Mouse (Mus musculus) kidney, adult 9 months (tissue): ENCODE measurements around the gene Irf2bp1.

Experiments used
- DNase-seq: peaks from one replicate; pipeline ENCODE4 v3.0.0; 2022

The Irf2bp1 gene

DNA sequence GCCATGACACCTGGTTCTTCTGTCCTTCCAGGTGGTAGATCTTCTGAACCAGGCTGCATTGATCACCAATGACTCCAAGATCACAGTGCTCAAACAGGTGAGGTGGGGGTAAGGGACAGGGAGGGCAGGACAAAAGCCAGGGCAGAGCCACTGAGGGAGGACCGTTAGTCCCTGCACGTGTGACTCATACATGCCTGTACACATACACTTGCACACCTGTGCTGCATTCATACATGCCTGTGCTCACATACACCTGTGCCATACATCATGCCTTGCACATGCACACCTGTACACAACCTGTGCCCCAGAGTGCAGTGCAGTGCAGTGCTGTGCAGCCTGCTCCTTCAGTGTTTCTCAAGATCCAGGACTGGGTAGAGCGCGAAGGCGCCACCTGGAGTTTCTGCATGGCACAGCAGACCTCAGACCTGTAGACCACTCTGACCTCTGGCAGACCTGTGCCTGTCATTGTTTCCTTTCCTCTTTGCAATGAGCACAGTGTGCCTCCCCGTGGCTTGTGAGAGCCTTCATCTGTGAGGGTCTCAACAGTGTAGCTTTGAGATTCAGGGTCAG is 25.3 kb downstream of the Irf2bp1 start:
- DNase-seq = peak; percentile 71

GRCm38 (mm10) chr7:19031641-19032040 is 27.8 kb downstream of the Irf2bp1 start:
- DNase-seq = peak; percentile 29

- no peak for DNase-seq
These were observed 40.8 kb downstream of the Irf2bp1 start for GRCm38 (mm10) chr7:19044616-19045015.

- DNase-seq = no peak
These were observed 42.6 kb downstream of the Irf2bp1 start for GRCm38 (mm10) chr7:19046286-19047069.

- no peak for DNase-seq
These were observed 44.2 kb downstream of the Irf2bp1 start for GRCm38 (mm10) chr7:19048006-19048527.

GRCm38 (mm10) chr7:19049252-19049651 is 45.4 kb downstream of the Irf2bp1 start:
- no peak for DNase-seq

DNA sequence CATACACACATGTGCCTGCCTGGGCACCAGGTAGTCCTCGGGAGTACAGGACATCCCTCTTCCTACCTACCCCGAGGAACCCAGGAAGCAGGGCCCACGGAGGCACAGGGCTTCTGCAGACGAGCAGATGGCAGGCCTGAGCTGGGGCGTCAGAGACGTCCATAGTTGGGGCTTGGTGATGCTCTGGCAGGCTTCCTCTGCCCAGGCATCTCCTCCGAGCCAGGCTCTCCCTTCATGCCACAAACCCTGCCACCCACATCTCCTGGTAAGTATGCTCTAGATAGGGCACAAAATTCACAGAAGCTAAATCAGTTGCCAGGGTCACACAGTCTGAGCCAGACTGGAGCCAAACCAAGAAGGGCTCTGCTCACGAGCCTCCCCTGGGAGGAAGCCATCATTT is 46.3 kb downstream of the Irf2bp1 start:
- DNase-seq = no peak

GRCm38 (mm10) chr7:19051161-19051560 is 47.3 kb downstream of the Irf2bp1 start:
- DNase-seq = no peak

GRCm38 (mm10) chr7:19052345-19053135 is 48.7 kb downstream of the Irf2bp1 start:
- no peak for DNase-seq

DNA sequence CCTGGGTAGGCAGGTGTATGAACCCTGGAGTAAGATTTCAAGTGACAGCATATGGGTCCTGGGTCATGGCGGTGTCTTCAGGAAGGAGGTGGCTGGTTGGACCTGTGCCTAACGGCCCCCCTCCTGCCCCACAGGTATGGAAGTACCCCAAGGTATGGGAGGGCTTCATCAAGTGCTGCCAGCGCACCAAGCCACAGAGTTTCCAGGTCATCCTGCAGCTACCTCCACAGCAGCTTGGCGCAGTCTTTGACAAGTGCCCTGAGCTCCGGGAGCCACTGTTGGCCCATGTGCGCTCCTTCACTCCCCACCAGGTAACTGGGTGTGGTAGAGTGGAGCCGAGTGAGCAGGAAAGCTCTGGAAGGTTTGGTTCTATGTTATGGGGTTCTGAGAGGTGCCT is 49.3 kb downstream of the Irf2bp1 start:
- DNase-seq = no peak

DNA sequence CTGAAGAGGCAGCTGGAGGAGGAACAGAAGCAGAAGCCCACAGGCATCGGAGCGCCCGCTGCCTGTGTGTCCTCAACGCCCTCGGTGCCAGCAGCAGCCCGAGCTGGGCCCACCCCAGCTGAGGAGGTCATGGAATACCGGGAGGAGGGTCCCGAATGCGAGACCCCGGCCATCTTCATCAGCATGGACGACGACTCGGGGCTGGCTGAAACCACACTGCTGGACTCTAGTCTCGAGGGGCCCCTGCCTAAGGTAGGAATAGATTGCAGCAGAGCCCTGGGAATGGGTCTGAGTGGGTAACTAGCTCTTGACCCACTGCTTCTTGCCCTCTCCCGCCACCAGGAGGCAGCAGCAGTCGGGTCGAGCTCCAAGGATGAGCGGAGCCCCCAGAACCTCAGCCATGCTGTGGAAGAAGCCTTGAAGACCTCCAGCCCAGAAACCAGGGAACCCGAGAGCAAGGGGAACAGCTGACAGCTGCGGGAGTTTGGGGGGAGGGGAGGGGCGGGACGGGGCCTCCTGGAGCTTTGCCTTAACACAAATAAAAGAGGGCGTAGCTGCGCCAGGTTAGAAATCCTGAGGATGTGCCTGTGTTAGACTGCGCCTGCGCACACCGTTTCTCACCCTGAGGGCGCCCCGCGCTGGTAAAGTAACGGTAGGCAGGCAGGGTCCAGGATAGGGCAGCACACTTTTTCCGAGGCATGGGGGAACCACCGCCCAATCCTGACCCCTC is 50.4 kb downstream of the Irf2bp1 start, which contains the start of gene Rsph6a:
TSS of gene Rsph6a (plus strand) at position 644 of the 730 bp plus-strand sequence.
- DNase-seq = no peak

DNA sequence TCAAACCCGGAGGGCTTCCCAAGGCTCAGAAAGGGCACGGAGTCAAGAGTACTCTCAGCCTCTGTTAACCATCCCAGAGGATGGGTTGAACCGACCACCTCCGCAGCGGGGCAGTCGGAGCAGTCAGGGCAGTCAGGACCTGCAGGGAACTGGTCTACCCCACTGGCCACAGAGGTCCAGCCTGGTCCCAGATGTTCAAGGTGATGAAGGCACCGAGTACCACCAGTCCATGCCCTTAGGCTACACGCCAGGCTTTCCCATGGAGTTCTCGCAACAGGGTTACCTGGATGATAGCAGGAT is 50.9 kb downstream of the Irf2bp1 start:
- no peak for DNase-seq

- DNase-seq = no peak
These were observed 51.3 kb downstream of the Irf2bp1 start for GRCm38 (mm10) chr7:19055108-19055507.
